Mouse (Mus musculus): ENCODE measurements around the gene Gpx1.

Gene Gpx1

GRCm38 (mm10) chr9:108339886-108340257 is 1.2 kb downstream of the Gpx1 start:
- DNase-seq (ENCODE audit: low read depth, low spot score) = peak; percentile 41

DNA sequence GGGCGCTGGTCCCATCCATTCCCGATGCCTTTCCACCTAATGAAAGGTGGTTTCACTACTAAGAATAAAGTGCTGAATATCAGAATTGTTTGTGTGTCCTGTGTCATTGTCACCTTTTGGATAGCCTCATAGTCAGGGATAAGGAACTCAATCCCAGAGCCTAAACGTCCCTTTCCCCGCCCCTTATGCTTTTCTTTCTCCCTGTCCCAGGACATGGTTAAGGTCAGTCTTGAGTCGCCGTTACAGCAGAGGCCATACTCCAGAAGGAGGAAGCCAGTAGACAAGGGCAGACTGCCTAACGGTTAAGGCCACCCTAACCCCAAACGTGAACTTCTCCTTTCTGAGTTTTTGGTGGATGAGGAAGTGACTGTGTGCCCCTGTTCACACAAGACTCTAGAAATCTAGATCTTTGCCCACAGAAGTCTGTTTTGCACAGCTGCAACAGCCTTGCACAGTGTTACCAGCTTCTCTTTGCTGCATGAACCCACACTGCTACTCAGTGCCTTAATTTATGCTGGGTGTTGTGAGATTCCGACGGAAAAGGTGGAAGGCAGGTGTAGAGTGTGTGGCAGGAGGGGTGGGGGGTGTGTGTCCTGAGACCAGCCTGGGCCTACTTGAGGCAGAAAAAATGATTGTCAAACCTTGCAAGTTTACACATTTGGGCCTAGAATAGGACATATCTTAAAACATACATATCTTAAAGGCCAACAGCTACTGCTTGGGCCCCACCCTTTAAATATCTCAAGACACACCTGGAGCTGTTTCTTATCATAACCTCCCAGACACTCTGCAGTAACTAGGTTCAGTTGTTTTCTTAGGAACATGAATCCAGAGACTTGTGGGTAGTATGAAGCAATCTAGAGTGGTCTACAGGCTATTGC is 1.8 kb downstream of the Gpx1 start:
- peak; percentile 43 for DNase-seq (ENCODE audit: low read depth, low spot score)

DNA sequence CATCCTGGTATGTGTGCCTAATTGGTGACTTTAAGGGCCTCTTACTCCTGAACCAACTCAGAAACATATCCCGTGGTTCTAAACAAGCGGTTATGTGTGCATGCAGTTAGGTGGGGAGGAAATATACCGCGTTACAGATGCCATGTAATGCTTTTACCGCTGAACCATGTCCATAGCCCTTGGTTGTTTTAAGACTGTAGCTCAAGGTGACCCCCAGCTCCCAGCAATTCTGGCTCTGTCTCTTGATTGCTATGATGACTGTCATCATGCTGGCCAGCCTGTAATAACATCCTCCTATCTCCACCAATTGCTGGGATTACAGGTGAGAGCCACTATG is 2.4 kb downstream of the Gpx1 start:
- peak; percentile 32 for DNase-seq (ENCODE audit: low read depth, low spot score)

DNA sequence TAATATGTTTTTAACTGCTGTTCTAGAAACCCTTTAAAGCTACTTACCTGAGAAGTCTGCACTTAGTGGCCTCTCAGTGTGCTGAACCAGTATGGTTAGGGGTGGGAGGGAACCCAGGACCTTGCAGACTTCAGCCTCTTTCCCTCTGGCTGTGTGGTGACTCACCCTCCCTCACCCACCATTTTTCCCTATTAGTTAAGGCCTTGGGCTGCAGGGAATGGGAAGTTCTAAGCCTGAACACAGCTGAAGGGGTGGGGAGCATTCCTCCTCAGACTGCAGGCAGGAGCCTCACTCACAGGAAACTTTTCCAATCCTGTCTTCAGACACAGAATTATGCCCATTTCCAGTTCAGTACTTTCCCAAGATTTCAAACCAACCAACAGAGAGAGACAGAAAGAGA is 3.1 kb downstream of the Gpx1 start:
- peak; percentile 81 for DNase-seq (ENCODE audit: low read depth, low spot score)

- DNase-seq (ENCODE audit: low read depth, low spot score) = peak; percentile 70
These were observed 3.7 kb downstream of the Gpx1 start for GRCm38 (mm10) chr9:108342301-108342831.

GRCm38 (mm10) chr9:108343331-108343730 is 4.6 kb downstream of the Gpx1 start:
- DNase-seq (ENCODE audit: low read depth, low spot score) = no peak

- DNase-seq (ENCODE audit: low read depth, low spot score) = no peak
These were observed 5.1 kb downstream of the Gpx1 start for GRCm38 (mm10) chr9:108343835-108344234.

GRCm38 (mm10) chr9:108344471-108344870 is 5.8 kb downstream of the Gpx1 start:
- DNase-seq (ENCODE audit: low read depth, low spot score) = no peak

- no peak for DNase-seq (ENCODE audit: low read depth, low spot score)
These were observed 8.3 kb downstream of the Gpx1 start for GRCm38 (mm10) chr9:108347024-108347423.

- peak; percentile 86 for DNase-seq (ENCODE audit: low read depth, low spot score)
These were observed 9.0 kb downstream of the Gpx1 start, which contains the start of gene Usp4 for GRCm38 (mm10) chr9:108347540-108348289. Gene Usp4, plus strand, starts transcription at chr9:108347853.

GRCm38 (mm10) chr9:108348290-108348680 is 9.6 kb downstream of the Gpx1 start:
- no peak for DNase-seq (ENCODE audit: low read depth, low spot score)

DNA sequence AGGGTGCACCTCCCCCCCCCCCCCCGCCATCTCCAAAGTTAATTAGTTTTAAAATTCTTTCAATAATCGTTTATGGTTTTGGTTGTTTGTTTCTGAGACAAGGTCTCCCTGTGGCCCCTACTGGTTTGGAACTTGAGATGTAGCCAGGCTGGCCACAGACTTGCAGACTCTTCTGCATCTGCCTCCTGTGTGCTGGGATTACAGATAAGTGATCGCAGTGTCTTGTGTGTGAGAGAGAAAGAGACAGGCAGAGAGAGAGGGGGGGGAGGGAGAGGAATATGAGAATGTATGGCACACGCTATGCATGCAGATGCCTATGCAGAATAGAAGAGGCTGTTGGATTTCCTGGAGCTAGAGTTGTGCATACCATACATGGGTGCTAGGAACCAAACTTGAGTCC is 11.0 kb downstream of the Gpx1 start:
- DNase-seq (ENCODE audit: low read depth, low spot score) = no peak

GRCm38 (mm10) chr9:108378234-108378633 is 39.5 kb downstream of the Gpx1 start:
- no peak for DNase-seq (ENCODE audit: low read depth, low spot score)

- no peak for DNase-seq (ENCODE audit: low read depth, low spot score)
These were observed 40.0 kb downstream of the Gpx1 start for GRCm38 (mm10) chr9:108378736-108379135.

GRCm38 (mm10) chr9:108379294-108379693 is 40.6 kb downstream of the Gpx1 start:
- no peak for DNase-seq (ENCODE audit: low read depth, low spot score)

DNA sequence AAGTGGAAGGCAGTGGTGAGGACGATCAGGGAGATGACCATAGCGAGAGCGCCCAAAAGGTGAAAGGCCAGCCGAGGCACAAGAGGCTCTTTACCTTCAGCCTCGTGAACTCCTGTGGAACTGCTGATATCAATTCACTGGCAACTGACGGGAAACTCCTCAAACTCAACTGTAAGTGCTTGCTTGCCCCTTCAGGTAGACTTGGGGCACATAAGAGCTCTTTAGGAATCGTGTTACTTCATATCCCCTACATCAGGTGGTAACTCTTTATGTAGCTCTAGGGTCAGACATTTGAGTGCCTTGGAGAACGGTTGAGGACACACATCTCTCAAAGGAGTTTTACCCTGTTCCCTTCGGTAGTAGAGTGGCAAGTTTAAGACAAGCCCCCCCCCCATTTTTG is 42.7 kb downstream of the Gpx1 start:
- DNase-seq (ENCODE audit: low read depth, low spot score) = no peak

DNA sequence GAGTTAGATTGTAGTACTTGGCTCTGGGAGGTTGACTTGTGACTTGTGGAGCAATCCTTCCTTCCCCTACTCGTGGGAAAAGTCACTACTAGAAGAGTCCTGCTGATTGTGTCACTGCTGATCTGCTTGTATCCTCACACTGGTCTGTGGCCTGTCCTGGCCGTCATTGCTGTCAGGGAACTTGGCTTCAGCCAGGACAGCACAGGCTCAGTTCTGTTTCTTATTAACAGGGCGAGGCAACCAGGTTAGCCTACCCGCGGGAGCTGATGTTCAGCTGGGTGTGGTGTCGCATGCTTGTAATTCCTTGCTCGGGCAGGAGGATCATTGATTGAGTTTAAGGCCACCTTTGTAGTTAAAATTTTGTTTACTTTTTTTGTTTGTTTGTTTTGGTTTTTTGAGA is 46.3 kb downstream of the Gpx1 start:
- DNase-seq (ENCODE audit: low read depth, low spot score) = no peak

DNA sequence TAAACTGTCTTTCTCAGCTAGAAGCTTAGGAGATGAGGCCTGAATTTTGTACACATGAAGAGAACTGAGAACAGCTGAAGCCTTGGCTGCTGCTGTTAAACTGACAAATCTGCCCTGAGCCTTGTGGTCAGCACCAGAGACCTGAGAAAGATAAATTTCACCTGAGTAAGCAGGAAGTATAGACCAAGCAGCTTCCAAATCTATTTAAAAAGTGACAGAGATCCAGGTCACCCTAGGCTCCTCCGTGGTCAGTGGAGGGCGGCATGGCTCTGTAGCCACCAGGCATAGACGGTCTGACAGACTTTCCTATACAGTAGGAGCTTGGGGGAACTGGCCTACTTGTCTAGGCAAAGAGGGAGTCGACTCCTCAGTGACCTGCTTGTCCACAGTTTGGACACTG is 48.1 kb downstream of the Gpx1 start:
- DNase-seq (ENCODE audit: low read depth, low spot score) = no peak

DNA sequence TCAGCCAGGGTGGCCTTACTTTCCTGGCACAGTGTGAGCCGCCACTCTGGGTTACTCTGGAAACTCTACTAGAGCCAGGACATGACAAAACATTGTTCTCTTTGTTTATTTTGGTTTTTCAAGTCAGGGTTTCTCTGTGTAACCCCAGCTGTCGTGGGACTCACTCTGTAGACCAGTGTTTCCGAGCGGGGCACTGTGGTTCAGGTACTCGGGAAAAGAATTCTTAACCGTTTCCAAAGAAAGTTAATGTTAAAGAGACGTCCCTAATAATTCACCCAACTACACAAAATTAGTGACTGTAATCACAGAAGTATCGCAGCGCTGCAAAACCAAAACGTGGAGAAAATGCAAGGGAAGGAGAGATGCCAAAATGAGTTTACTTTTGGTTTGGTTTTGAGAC is 49.9 kb downstream of the Gpx1 start:
- no peak for DNase-seq (ENCODE audit: low read depth, low spot score)

DNA sequence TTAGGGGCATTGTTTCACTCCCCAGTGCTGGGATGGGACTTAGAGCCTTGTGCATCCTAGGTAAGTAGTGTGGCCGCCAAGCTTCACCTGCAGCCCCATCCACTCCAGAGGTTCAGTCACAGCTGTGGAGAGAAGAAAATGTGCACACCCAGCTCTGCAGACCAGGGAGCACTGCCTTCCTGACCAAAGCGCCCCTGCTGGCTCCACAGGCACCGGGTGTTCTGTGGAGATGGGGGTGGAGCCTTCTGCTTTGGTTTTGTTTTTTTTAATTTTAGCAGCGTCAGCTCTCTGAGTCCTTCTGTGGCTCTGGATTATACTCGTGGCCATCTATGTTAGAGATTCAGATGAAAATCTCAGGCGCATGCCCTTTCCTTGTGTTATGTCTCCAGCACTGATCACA is 50.5 kb downstream of the Gpx1 start:
- no peak for DNase-seq (ENCODE audit: low read depth, low spot score)
